Mouse (Mus musculus): ENCODE measurements around the gene Prima1. TPM values are rescaled to one million over a fixed set of nuclear protein-coding genes. Genes with fewer than 3 reads are reported as not detected.
A peak's percentile ranks its signal among the peaks of the same experiment; 100 is the strongest.

The Prima1 gene
- not detected in 2 replicates for total RNA-seq (2014; rRNA removed; ENCODE audit: low replicate concordance)
- 0.14 TPM in 1 of 2 replicates, not detected in the other for polyA plus RNA-seq (2015; fragmentation: Nextera tagmentation; extraction: Ambion mirVana)

DNA sequence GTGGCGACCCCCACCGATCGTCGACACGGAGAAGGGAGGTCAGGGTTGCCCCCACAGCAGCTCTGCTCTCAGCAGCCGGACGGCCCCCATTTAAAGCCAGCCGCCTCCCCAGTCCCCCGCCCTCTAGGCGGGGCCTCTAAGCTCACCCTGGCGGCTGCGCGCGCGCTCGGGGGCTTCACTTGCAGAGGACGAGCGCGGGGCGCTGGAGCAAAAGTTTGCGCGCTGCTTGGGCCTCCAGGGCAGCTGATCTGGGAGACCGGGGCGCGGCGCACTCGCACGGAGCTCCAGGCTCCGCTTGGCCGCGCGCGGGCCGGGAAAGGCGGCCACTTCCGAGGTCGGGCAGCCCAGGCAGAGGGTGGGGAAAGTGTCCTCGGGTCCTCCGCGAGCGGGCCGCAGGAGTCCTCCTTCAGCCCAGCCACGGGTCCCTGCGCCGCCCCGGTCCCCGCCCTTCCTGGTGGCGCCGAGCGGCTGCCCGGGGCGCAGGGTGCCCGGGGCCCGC lies at the start of gene Prima1:
Gene Prima1 (minus strand): TSS at position 68 of the 499 bp plus-strand sequence.
- no peaks in the 10 kb centered on the region for H3K36me3 ChIP-seq (replicated peaks; ENCODE audit: control insufficient read depth, insufficient read depth, low read length)
- H3K4me1 ChIP-seq (ENCODE audit: control insufficient read depth, insufficient read depth), result no peaks in the 10 kb centered on the region
- H3K4me2 ChIP-seq (ENCODE audit: low read depth, low read length), result peak within 1 kb of the TSS; percentile 92
- WGBS, result under 1% methylated on average over 52 of the region's 54 CpGs
- 0 out of 2 replicates have a peak within 1 kb of the TSS, but pooled peaks have one; percentile 28 for H3K27ac ChIP-seq (ENCODE audit: low read depth)
- no peaks in the 10 kb centered on the region for H3K9me3 ChIP-seq (replicated peaks; ENCODE audit: control insufficient read depth, low read length)
- peak within 1 kb of the TSS; percentile 66 for H3K4me3 ChIP-seq (ENCODE audit: low read depth, low read length)
- TF ChIP-seq CTCF (IDR thresholded peaks at IDR 0.05; ENCODE audit: low read depth) (no peak), EP300 (IDR thresholded peaks at IDR 0.05; ENCODE audit: low read depth) (no peak)
- ATAC-seq (ENCODE audit: insufficient read depth, low read depth) (peak; percentile 77), DNase-seq (ENCODE audit: low spot score) (peak; percentile 44)
- peaks cover 58% of the 10 kb centered on the region for H3K27me3 ChIP-seq (ENCODE audit: control insufficient read depth, insufficient read depth, low read length)
- H3K9ac ChIP-seq (replicated peaks; ENCODE audit: low read depth, low read length), result peak within 1 kb of the TSS; percentile 57

GRCm38 (mm10) chr12:103287276-103287675 lies 45.3 kb upstream of the Prima1 start:
- no peak for DNase-seq (ENCODE audit: low spot score)
- Histone ChIP-seq H3K9me3 (replicated peaks; ENCODE audit: control insufficient read depth, low read length) (no peaks in the 10 kb centered on the region), H3K27ac (ENCODE audit: low read depth) (no peak overlapping the region), H3K4me1 (ENCODE audit: control insufficient read depth, insufficient read depth) (no peaks in the 10 kb centered on the region), H3K4me3 (ENCODE audit: low read depth, low read length) (no peak overlapping the region), H3K27me3 (ENCODE audit: control insufficient read depth, insufficient read depth, low read length) (0 out of 2 replicates have a peak, but pooled peaks cover 6% of the 10 kb centered on the region), H3K4me2 (ENCODE audit: low read depth, low read length) (no peak overlapping the region), H3K9ac (replicated peaks; ENCODE audit: low read depth, low read length) (no peak overlapping the region), H3K36me3 (replicated peaks; ENCODE audit: control insufficient read depth, insufficient read depth, low read length) (no peaks in the 10 kb centered on the region)
- no peak for ATAC-seq (ENCODE audit: insufficient read depth, low read depth)
- WGBS, result 58% methylated on average over 4 of the region's 4 CpGs
- TF ChIP-seq EP300 (IDR thresholded peaks at IDR 0.05; ENCODE audit: low read depth) (no peak), CTCF (IDR thresholded peaks at IDR 0.05; ENCODE audit: low read depth) (no peak)

DNA sequence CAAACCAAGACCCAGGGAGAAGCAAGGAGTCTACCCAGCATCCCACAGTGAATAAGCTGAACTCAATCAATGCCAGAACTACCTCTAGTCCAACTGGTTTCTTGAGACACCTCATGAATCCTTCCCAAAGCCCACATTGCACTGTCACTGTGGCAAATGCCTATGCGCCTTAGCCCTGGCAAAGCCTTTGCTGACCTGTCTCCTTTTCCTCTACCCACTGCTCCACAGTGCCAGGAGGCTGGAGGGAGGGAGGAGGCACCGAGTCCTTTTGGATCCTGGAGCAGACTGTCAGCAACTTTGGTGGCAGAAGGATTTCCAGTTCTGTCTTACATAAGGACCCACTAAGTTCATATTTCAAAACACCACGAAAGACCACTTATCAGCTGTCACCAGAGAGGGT lies 41.5 kb upstream of the Prima1 start:
- TF ChIP-seq CTCF (IDR thresholded peaks at IDR 0.05; ENCODE audit: low read depth), result no peak
- no peak for TF ChIP-seq EP300 (IDR thresholded peaks at IDR 0.05; ENCODE audit: low read depth)
- H3K4me2 ChIP-seq (ENCODE audit: low read depth, low read length), result no peak overlapping the region
- 53% methylated on average over 3 of the region's 3 CpGs for WGBS

DNA sequence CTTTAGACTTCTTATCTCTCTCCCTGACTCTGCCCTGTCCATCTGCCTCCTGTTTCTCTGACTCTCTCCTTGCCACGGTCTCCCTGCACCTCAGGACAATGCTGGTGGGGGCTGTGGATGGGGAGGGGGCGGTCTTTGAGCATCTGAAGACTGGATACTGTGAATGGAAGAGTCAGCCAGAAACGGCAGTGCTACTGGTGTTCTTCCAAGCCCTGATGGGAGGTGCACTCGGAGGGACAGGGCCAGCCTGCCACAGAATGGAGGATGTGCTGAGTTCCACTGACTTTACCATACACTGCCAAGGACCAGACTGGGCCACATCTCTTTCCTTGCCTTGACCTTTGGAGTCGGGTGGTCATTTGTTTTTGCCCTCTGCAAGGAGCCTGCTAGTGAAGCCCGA lies 41.0 kb upstream of the Prima1 start:
- ATAC-seq (ENCODE audit: insufficient read depth, low read depth), result no peak
- H3K36me3 ChIP-seq (replicated peaks; ENCODE audit: control insufficient read depth, insufficient read depth, low read length), result no peaks in the 10 kb centered on the region
- 47% methylated on average over 6 of the region's 6 CpGs for WGBS
- H3K27me3 ChIP-seq (ENCODE audit: control insufficient read depth, insufficient read depth, low read length), result peaks cover 10% of the 10 kb centered on the region; the same call in 1 of the 2 replicates
- H3K4me2 ChIP-seq (ENCODE audit: low read depth, low read length), result no peak overlapping the region
- H3K27ac ChIP-seq (ENCODE audit: low read depth), result no peak overlapping the region
- H3K9me3 ChIP-seq (replicated peaks; ENCODE audit: control insufficient read depth, low read length), result no peaks in the 10 kb centered on the region
- no peak overlapping the region for H3K4me3 ChIP-seq (ENCODE audit: low read depth, low read length)
- no peaks in the 10 kb centered on the region for H3K4me1 ChIP-seq (ENCODE audit: control insufficient read depth, insufficient read depth)
- TF ChIP-seq EP300 (IDR thresholded peaks at IDR 0.05; ENCODE audit: low read depth), result no peak
- no peak for TF ChIP-seq CTCF (IDR thresholded peaks at IDR 0.05; ENCODE audit: low read depth)
- H3K9ac ChIP-seq (replicated peaks; ENCODE audit: low read depth, low read length), result no peak overlapping the region
- no peak for DNase-seq (ENCODE audit: low spot score)

More for the DNA sequence above, 41.5 kb upstream of the Prima1 start:
- Histone ChIP-seq H3K9me3 (replicated peaks; ENCODE audit: control insufficient read depth, low read length) (no peaks in the 10 kb centered on the region), H3K27ac (ENCODE audit: low read depth) (no peak overlapping the region), H3K36me3 (replicated peaks; ENCODE audit: control insufficient read depth, insufficient read depth, low read length) (no peaks in the 10 kb centered on the region), H3K4me1 (ENCODE audit: control insufficient read depth, insufficient read depth) (no peaks in the 10 kb centered on the region), H3K27me3 (ENCODE audit: control insufficient read depth, insufficient read depth, low read length) (peaks cover 10% of the 10 kb centered on the region; the same call in 1 of the 2 replicates), H3K4me3 (ENCODE audit: low read depth, low read length) (no peak overlapping the region), H3K9ac (replicated peaks; ENCODE audit: low read depth, low read length) (no peak overlapping the region)
- no peak for DNase-seq (ENCODE audit: low spot score)
- ATAC-seq (ENCODE audit: insufficient read depth, low read depth), result no peak

GRCm38 (mm10) chr12:103281912-103282311 lies 40.0 kb upstream of the Prima1 start:
- ATAC-seq (ENCODE audit: insufficient read depth, low read depth), result no peak; the same call in 1 of the 2 replicates
- 34% methylated on average over 4 of the region's 4 CpGs for WGBS

More at GRCm38 (mm10) chr12:103281912-103282311, 40.0 kb upstream of the Prima1 start:
- Histone ChIP-seq H3K4me2 (ENCODE audit: low read depth, low read length) (no peak overlapping the region), H3K4me3 (ENCODE audit: low read depth, low read length) (no peak overlapping the region), H3K36me3 (replicated peaks; ENCODE audit: control insufficient read depth, insufficient read depth, low read length) (no peaks in the 10 kb centered on the region), H3K27me3 (ENCODE audit: control insufficient read depth, insufficient read depth, low read length) (peaks cover 10% of the 10 kb centered on the region; the same call in 1 of the 2 replicates), H3K9me3 (replicated peaks; ENCODE audit: control insufficient read depth, low read length) (no peaks in the 10 kb centered on the region), H3K9ac (replicated peaks; ENCODE audit: low read depth, low read length) (no peak overlapping the region), H3K4me1 (ENCODE audit: control insufficient read depth, insufficient read depth) (no peaks in the 10 kb centered on the region), H3K27ac (ENCODE audit: low read depth) (no peak overlapping the region)
- TF ChIP-seq EP300 (IDR thresholded peaks at IDR 0.05; ENCODE audit: low read depth), result no peak
- no peak for TF ChIP-seq CTCF (IDR thresholded peaks at IDR 0.05; ENCODE audit: low read depth)
- DNase-seq (ENCODE audit: low spot score), result peak; percentile 5

Data from heart, postnatal 0 days (tissue).